Mouse (Mus musculus): ENCODE results near the gene Tfap2c.

GRCm38 (mm10) chr2:172585329-172585728 lies 35.9 kb downstream of the Tfap2c start:
- TF ChIP-seq POLR2A (IDR thresholded peaks at IDR 0.05; ENCODE audit: borderline replicate concordance, extremely low read depth, insufficient read depth, insufficient read length, poor library complexity, severe bottlenecking) (no peak), CTCF (IDR thresholded peaks at IDR 0.05; ENCODE audit: borderline replicate concordance, extremely low read depth, insufficient read depth, insufficient read length) (no peak)
